Mouse (Mus musculus): ENCODE measurements around the gene Kantr.

Gene Kantr

DNA sequence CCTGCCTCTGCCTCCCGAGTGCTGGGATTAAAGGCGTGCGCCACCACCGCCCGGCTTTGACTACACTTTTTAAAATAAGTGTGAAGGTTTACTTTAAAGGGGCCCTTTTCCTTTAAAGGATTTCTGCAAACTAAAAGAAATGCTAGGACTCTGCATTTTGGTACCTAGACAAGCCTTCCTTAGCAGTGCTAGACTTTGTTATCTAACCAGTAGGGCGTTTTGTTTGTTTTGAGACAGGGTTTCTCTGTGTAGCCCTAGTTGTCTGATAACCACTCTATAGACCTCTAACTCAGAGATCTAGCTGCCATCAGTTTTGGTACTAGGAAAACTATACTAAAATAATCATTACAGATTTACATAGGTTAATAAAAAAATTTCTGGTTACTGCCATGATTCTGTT, 47.9 kb downstream of the Kantr start:
- no peak for DNase-seq (ENCODE audit: low spot score)

- DNase-seq (ENCODE audit: low spot score): no peak
Measured at GRCm38 (mm10) chrX:152271189-152271588, 56.1 kb downstream of the Kantr start.
